Mouse (Mus musculus): ENCODE measurements around the gene Slc24a1. TPM values are rescaled to one million over a fixed set of nuclear protein-coding genes. Genes with fewer than 3 reads are reported as not detected.

The Slc24a1 gene
- polyA plus RNA-seq, 1 experiment = 0.70 TPM

DNA sequence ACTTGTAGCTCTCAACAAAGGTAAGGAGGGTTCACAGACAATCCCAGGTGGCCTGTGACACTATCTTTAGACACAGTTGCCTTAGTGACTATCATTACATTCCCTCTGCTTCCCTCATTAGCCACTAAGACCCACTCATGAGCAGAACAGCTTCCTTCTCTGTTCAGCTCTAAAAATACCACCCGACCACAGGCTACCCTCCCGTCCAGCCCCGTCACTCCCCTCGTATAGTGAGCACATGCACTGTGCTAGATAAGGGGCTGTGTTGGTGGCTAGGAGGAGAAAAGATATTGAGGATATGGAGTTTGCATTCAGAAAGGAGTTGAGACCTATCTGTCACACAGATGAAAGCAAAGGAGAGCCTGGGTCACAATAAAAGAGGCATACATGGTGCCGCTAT, 12.9 kb downstream of the Slc24a1 start:
- H3K36me3 ChIP-seq (ENCODE audit: control insufficient read depth, insufficient read depth, low read length) = no peaks in the 10 kb centered on the region
- H3K4me3 ChIP-seq (ENCODE audit: control insufficient read depth, low read depth, low read length) = no peak overlapping the region
- no peak overlapping the region for H3K27ac ChIP-seq (ENCODE audit: control insufficient read depth, insufficient read depth, low read depth, low read length)
- no peak for TF ChIP-seq POLR2A (IDR thresholded peaks at IDR 0.05; ENCODE audit: control insufficient read depth, low read depth, low read length)
- no peak for TF ChIP-seq CTCF (IDR thresholded peaks at IDR 0.05; ENCODE audit: control insufficient read depth, insufficient read depth, insufficient replicate concordance, low read depth, low read length)
- H3K4me1 ChIP-seq (ENCODE audit: control insufficient read depth, insufficient read depth, low read length) = peaks cover 16% of the 10 kb centered on the region
- no peaks in the 10 kb centered on the region for H3K27me3 ChIP-seq (ENCODE audit: control insufficient read depth, insufficient read depth, low read length)

DNA sequence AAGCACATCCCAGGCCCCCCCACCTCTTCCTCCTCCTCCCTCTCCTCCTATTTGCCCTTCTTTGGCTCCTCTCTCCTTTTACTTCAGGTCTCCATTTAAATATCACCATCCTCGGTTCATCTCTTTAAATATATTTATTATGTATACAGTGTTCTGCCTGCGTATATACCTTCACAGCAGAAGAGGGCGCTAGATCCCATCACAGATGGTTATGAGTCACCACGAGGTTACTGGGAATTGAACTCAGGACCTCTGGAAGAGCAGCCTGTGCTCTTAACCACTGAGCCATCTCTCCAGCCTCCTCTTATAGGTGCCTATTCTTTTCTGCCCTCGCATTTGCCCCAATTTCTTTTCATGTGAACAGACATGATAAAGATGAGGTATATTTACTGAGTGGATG, 13.9 kb downstream of the Slc24a1 start:
- Histone ChIP-seq H3K27me3 (ENCODE audit: control insufficient read depth, insufficient read depth, low read length) (no peaks in the 10 kb centered on the region), H3K36me3 (ENCODE audit: control insufficient read depth, insufficient read depth, low read length) (no peaks in the 10 kb centered on the region), H3K4me3 (ENCODE audit: control insufficient read depth, low read depth, low read length) (no peak overlapping the region), H3K4me1 (ENCODE audit: control insufficient read depth, insufficient read depth, low read length) (peaks cover 16% of the 10 kb centered on the region), H3K27ac (ENCODE audit: control insufficient read depth, insufficient read depth, low read depth, low read length) (no peak overlapping the region)
- TF ChIP-seq POLR2A (IDR thresholded peaks at IDR 0.05; ENCODE audit: control insufficient read depth, low read depth, low read length) (no peak), CTCF (IDR thresholded peaks at IDR 0.05; ENCODE audit: control insufficient read depth, insufficient read depth, insufficient replicate concordance, low read depth, low read length) (no peak)

DNA sequence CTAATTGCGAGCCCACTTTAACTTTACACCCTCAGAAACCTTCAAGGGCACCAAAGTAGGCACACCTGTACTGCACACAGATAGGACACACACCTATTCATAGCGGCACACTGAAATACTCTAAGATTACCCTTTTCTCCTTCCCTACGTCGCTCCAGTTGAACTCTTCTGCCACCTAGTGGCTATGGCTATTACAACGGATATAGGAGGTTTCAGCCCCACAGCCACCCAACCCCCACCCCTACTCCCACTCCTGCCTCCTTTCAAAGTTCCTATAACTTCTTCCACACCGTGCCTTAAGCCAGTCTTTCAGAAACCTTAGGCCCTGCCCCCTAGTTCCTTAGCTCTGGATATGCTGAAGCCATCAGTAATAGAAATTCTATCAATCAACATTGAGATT, 14.9 kb downstream of the Slc24a1 start:
- Histone ChIP-seq H3K36me3 (ENCODE audit: control insufficient read depth, insufficient read depth, low read length) (no peaks in the 10 kb centered on the region), H3K4me3 (ENCODE audit: control insufficient read depth, low read depth, low read length) (peak overlapping the region; percentile 6; the same call in 1 of the 2 replicates), H3K27me3 (ENCODE audit: control insufficient read depth, insufficient read depth, low read length) (no peaks in the 10 kb centered on the region), H3K27ac (ENCODE audit: control insufficient read depth, insufficient read depth, low read depth, low read length) (no peak overlapping the region), H3K4me1 (ENCODE audit: control insufficient read depth, insufficient read depth, low read length) (peaks cover 16% of the 10 kb centered on the region)
- TF ChIP-seq POLR2A (IDR thresholded peaks at IDR 0.05; ENCODE audit: control insufficient read depth, low read depth, low read length) = no peak
- TF ChIP-seq CTCF (IDR thresholded peaks at IDR 0.05; ENCODE audit: control insufficient read depth, insufficient read depth, insufficient replicate concordance, low read depth, low read length) = peak; percentile 54; the same call in 1 of the 2 replicates

DNA sequence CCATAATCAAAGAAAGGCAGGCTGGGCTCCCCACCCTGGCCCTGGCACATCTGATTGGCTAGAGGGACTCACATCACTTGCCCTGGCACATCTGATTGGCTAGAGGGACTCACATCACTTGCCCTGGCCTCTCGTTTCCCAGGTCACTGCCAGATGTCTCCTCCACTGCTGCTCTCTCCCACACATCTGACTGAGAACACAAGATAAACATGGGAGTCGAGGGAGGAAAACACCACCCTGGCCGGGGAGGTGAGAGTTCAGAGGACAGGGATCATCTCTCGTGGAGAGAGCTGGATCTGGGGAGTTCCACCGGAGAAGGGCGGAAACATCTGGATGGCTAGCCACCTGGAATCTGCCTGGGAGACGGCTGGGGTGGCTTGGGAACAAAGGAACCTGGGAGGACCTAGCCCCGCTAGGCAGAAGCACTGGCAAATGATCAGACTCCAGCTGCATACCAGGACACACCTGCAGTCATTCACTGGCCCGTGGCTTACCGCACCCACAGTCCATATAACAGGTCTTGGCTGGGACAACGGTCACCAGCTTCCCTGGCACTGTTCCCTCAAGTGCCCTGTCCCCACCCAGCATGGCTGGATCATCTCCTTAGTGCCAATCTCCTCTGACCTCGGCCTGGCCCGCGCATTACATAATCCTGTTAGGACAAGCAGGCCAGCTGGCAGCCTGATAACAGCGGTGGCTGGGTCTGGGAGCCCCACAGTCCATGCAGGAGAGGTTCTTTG, 17.2 kb downstream of the Slc24a1 start:
- H3K27me3 ChIP-seq (ENCODE audit: control insufficient read depth, insufficient read depth, low read length) = no peaks in the 10 kb centered on the region
- H3K36me3 ChIP-seq (ENCODE audit: control insufficient read depth, insufficient read depth, low read length) = no peaks in the 10 kb centered on the region
- no peak overlapping the region for H3K27ac ChIP-seq (ENCODE audit: control insufficient read depth, insufficient read depth, low read depth, low read length)
- H3K4me3 ChIP-seq (ENCODE audit: control insufficient read depth, low read depth, low read length) = no peak overlapping the region; the same call in 1 of the 2 replicates
- peaks cover 14% of the 10 kb centered on the region for H3K4me1 ChIP-seq (ENCODE audit: control insufficient read depth, insufficient read depth, low read length)
- TF ChIP-seq CTCF (IDR thresholded peaks at IDR 0.05; ENCODE audit: control insufficient read depth, insufficient read depth, insufficient replicate concordance, low read depth, low read length) = no peak
- TF ChIP-seq POLR2A (IDR thresholded peaks at IDR 0.05; ENCODE audit: control insufficient read depth, low read depth, low read length) = no peak

DNA sequence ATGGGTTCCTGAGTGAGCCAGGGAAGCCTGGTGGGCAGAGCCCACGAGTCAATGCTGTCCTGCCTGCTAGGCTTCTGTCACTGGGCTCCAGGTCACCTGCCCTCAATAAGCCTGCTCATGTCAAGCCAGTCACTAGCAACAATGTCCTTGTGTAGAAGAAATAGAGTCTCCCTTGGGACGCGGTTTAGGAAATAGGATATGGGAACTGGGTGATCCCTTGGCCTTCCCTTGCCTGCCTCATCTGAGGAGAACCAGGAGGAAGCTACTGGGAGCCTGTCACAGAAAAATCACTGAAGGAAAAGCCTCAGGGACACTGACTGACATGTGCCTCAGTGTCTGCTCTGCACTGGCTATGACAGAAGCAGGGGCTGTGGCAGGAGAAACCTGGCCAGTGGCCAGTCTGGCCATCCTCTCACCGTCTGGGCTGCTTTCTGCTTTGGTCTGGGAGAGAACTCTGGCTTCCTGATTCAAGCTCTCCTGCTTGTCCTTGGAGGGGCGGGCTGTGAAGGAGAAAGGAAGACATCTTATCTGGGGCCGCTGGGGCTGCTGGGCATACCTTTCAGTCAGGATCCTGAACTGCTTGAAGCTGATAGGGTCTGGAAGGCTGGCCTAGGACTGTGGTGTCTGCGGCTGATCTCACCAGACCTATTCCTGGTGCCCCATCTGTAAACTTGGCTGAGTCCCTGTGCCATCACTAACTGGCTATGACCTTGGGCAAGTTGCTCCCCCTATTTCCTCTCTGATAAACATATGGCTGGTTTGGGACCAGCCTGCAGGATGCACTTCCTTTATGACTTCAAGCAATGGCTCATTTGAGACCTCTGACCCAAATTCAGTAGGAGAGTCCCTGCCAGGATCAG, 19.4 kb downstream of the Slc24a1 start:
- TF ChIP-seq POLR2A (IDR thresholded peaks at IDR 0.05; ENCODE audit: control insufficient read depth, low read depth, low read length) (no peak), CTCF (IDR thresholded peaks at IDR 0.05; ENCODE audit: control insufficient read depth, insufficient read depth, insufficient replicate concordance, low read depth, low read length) (no peak)
- Histone ChIP-seq H3K4me1 (ENCODE audit: control insufficient read depth, insufficient read depth, low read length) (peaks cover 14% of the 10 kb centered on the region), H3K4me3 (ENCODE audit: control insufficient read depth, low read depth, low read length) (peak overlapping the region; percentile 21), H3K27ac (ENCODE audit: control insufficient read depth, insufficient read depth, low read depth, low read length) (0 out of 2 replicates have a peak overlapping the region, but pooled peaks have one; percentile 12), H3K36me3 (ENCODE audit: control insufficient read depth, insufficient read depth, low read length) (no peaks in the 10 kb centered on the region), H3K27me3 (ENCODE audit: control insufficient read depth, insufficient read depth, low read length) (no peaks in the 10 kb centered on the region)

DNA sequence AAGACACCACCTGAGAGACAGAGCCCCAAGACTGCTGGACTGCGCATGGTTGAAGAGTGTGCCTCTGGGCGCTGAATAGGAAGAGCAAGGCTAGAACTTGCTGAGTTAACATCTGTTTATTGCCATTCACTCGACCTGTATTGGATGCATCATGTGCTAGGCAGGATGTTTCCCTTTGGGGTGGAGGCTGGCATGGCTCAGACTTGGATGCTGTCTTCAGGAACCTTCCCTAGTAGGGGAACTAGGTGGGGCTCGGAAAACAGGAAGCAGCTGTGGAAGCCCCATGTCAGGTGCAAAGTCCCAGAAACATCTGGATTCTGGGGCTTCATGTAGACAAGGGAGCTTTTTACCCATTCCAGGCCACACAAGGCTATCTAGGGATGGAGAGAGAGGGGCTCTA, 21.2 kb downstream of the Slc24a1 start:
- no peak overlapping the region for H3K27ac ChIP-seq (ENCODE audit: control insufficient read depth, insufficient read depth, low read depth, low read length)
- no peak overlapping the region for H3K4me3 ChIP-seq (ENCODE audit: control insufficient read depth, low read depth, low read length)
- H3K36me3 ChIP-seq (ENCODE audit: control insufficient read depth, insufficient read depth, low read length) = no peaks in the 10 kb centered on the region
- no peak for TF ChIP-seq POLR2A (IDR thresholded peaks at IDR 0.05; ENCODE audit: control insufficient read depth, low read depth, low read length)
- no peak for TF ChIP-seq CTCF (IDR thresholded peaks at IDR 0.05; ENCODE audit: control insufficient read depth, insufficient read depth, insufficient replicate concordance, low read depth, low read length)
- no peaks in the 10 kb centered on the region for H3K27me3 ChIP-seq (ENCODE audit: control insufficient read depth, insufficient read depth, low read length)
- H3K4me1 ChIP-seq (ENCODE audit: control insufficient read depth, insufficient read depth, low read length) = peaks cover 8% of the 10 kb centered on the region
